Mouse (Mus musculus): Measurements from ENCODE around the gene Bard1.

DNA sequence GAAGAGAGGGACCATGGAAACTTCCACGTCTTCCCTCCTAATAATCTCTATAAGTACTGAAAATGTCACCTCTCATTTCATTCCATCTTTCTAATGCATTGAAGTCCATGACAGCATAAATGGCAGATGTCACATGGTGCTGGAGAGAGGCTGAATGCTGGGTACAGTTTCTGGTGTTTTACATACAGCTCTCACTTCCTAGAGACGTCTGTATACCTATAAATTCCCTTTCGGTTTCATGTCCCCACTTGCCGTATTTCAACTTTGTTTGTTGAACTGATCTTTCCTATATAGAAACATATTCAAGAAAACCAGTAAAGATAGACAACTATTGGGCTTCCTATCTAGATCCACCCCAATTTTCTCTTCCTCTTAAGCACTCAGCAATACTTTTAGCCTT is 24.2 kb upstream of the Bard1 start:
- TF ChIP-seq CTCF (IDR thresholded peaks at IDR 0.05; ENCODE audit: low read depth) = no peak
- TF ChIP-seq EP300 (IDR thresholded peaks at IDR 0.05; ENCODE audit: low read depth) = no peak

All from liver, embryonic 14.5 days (tissue).